Mouse (Mus musculus) megakaryocyte, embryonic 14.5 days (primary cell): ENCODE results near the gene Ptger3.

Experiments
- FLI1 ChIP-seq: IDR thresholded peaks from 2 replicates; pipeline ENCODE4 v1.6.1; 2012; ENCODE audit warnings: low read length, inconsistent platforms, mixed read lengths
- GATA1 ChIP-seq: IDR thresholded peaks from 3 replicates; pipeline ENCODE4 v1.6.1; 2012; ENCODE audit warnings: mixed read lengths, low read length, inconsistent platforms, borderline replicate concordance

DNA sequence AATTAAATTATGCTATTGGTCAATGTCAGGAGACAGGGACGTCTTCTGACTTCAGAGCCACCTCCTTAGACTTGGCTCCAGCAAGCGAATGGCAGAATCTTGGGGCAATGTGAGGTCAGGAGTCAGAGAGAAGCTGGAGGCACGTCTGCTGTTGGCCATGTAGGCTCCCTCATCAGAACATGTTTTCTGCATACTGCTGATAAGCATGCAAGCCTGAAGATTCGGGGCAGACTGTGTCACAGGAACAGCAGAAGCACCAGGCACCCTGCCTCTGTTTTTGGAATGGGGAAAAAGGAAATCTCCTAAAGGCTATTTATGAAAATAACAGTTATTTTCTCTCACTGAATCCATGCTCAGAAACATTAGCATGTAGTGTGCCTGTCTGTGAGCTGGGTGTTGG, 13.6 kb downstream of the Ptger3 start:
- TF ChIP-seq GATA1 (no peak), FLI1 (no peak)
